Mouse (Mus musculus) right cerebral cortex, adult 2 months (tissue): ENCODE data around the gene Tmem56.

Experiments
- DNase-seq, 2 experiments: peaks; one replicate each; pipeline ENCODE4 v3.0.0; 2021 to 2022; ENCODE audit warnings: low spot score in 2 of 2

The Tmem56 gene

DNA sequence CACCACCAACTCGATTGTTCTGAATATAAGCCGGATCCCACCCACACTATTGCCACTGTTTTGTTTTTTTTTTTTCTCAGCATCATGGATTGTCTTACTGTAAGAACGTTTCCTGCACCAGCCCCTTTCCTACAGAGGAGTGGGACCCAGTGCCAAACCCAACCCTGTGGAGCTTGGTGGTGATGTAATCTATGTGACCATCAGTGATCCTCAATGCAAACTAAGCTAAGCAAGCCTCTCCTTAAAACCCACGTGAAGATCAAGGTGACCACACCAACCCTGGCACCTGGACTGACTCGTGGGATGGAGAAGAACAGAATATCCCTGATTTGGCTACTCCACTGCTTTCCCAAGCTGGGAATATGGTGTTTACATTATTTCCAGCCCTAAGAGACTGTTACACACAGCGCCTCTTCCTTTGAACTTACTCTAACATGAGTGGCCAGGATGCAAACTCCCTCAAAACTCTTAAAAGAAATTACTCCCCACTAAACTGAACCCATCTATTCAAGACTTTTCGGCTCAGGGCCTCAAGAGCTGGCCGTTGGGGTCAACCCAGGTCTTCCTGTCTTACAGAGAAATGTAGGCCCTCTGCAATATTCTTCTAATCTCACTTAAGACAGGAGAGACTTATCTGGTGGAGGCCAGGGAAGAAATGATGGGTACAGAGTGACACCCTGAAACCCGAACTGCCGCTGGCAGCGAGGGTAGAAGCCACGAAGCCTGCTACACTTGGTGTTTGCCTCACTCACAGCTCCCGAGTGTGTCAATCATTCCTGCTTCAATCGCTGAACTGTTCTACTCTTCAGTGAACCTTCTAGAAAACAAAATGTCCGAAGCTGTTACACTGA lies 113.6 kb downstream of the Tmem56 start:
- no peak for DNase-seq

DNA sequence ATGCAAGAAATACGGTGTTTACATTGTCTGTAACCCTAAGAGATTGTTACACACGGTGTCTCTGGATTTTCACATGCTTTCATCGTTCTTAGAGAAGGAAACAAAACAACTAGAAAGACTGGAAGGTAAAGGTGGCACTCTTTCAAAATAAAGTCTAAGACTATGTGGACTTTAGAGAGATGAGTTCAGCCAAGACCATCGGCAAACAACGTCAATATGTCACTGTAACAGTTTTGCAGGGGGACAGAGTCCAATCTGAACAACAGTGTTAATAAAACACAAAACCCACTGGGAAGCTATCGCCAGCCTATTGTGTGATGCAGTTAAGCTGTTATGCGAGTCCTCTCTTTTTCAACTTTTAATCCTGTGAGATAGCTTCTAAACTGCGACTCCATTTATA lies 114.3 kb downstream of the Tmem56 start:
- DNase-seq: no peak

DNA sequence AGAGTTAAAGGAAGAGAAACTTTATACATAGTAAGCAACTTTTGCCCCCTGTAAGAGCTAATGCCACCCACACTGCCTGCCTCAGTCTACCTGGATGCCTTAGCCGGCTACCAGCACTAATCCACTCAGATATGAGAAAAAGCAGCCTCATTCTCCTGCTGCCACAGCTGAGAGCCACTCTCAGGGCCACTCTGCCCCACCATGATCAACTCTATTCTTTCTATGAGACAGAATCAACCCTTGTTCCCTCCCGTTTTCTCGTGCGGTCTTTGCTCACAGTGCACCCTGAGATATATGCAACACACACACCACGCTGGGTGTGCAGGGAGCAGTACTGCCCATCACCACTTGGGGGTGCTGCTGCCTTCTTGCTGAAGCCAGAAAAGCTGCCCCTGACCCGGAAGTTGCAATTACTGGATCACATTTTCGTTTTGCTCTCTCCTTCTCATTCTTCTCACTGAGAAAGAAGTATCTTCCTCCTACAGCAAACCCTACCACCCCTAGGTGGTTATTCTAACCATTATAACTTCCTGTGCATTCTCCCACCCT lies 119.6 kb downstream of the Tmem56 start:
- DNase-seq: peak; percentile 47 to 56

DNA sequence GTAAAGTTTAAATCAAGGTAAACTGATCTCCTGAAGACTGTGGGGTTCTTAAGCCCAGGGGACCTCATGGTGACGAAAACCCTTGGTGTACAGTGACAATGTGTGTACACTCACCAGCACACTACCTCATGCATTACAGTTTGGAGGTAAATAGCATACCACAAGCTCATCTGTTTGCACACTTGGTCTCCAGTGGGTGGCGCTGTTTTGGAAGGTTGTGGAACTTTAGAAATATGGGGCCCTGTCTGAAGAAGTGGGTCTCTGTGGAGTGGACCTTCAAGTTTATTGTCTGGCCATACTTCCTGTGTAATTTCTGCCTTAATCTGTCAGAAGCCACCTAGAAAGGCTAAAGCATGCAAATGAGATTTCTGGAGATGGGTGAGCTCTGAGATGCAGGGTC lies 121.2 kb downstream of the Tmem56 start:
- DNase-seq: no peak

DNA sequence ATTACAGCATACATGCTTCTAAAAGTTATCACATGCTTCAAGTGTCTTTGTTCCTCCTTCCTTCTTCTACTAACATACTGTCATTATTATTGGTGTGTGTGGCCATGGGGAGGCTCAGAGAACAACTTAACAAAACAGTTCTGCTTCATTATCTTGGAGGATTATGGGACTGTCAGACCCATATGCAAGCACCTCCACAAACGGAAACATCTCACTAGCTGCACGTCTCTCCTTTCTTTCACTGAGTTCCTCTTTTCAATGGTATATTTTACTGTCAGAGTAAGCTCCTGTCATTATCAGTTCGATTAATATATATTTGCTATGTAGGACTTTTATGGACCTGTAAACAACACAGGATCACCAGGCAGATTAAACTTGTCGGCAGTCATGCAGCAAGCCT lies 122.5 kb downstream of the Tmem56 start:
- no peak for DNase-seq

DNA sequence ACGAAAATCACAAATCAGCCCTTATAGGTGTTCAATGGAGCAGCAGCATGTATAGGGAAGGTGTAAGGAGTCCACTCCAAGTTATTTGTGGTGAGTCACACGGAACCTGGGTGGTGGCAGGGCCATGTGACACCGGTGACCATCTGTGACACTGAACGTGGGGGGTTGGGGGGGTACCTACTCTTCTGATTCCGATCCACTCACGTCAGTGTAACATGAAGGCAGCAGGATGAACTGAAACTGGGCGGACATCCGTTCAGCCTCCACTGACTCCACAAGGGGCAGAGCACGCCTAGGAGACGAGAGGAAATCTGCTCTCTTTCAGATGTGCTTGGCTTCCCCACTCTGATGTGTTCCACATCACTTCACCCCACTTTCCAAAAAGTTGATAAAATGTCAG lies 123.3 kb downstream of the Tmem56 start:
- no peak for DNase-seq

DNA sequence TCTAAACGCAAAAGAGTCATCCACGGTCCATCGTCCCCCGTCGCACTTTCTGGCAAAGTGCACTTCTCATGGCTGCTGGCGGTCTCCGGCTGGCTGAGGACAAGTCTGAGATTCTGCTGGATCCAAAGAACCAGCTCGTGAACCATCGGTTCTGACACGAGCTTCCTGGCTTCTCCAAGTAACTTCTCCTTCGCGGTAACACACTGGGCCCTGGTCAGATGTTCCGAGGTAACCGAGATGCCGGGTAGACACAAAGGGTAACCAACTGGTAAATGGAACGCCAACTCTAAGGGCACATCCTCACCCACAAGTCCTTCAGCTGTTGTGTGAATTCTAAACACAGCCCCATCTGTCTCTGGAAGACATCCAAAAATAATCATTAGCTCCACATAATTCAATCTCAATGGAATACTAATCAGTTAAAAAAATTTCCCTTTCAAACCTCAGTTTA lies 124.0 kb downstream of the Tmem56 start:
- peak in 1 of 2 experiments; percentile 22 for DNase-seq

DNA sequence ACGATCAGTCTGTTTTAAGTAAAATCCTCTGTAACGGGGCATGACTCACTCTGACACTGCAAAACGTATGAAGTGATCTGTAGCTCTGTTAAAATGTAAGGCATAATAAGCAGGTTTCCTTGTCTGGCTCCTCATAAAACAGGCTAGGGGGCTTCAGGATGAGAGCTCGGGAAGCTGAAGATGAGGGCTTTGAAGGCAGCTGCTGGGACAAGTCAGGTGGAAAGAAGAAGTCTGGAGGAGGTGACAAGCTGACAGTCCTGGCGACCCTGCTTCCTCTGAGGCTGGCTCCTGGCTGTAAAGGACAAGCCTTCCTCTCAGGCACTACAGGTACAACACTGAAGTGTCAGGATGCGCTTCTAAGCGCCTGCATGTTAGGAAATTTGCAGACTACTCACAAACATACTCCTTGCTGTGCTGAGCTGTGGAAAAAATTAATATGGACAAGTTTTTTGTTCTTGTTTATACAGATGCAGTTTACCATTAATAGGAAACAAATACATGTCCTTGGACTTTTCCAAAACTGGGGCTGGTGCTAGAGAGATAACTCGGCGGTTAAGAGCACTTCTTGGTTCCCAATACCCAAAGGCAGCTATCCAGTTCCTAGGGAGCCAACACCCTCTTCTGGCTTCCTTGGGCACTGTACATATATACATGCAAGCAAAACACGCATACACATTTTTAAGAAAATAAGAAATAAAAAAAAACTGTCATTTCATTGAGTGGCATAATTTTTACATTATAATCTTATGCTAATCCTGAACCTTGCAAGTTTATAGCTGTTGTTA lies 125.2 kb downstream of the Tmem56 start:
- DNase-seq: no peak

DNA sequence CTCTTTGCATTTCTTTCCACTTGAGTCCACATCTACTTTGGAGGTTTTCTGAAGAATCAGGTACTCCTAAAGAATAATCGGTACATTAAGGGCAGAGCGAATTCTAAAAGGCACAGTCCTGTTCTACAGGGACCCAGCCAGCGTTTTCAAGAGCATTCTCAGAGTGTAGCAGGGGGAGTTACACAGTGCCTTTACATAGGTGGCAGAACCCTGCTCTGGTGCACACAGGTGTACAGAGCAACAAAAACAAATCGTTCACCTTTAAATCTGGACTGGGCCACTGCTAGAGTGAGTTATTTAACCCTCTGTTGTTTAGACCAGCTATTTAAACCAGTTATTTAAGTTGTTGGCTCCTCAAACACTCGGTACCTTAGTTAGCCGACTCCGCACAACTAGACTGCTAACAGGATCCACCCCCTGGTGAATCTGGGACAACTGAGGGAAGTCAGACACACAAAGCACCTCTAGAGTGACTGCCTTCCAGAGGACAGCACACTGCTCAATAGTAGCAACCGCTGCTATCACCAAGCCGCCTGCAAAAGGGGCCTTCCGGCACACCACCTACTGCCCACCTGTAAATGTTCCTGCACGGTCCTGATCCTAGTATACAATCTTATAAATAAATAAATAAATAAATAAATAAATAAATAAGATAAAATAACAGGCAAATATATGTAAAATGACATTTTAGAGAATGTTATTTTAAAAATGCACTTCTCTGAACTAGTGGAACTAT lies 126.3 kb downstream of the Tmem56 start:
- DNase-seq: no peak

DNA sequence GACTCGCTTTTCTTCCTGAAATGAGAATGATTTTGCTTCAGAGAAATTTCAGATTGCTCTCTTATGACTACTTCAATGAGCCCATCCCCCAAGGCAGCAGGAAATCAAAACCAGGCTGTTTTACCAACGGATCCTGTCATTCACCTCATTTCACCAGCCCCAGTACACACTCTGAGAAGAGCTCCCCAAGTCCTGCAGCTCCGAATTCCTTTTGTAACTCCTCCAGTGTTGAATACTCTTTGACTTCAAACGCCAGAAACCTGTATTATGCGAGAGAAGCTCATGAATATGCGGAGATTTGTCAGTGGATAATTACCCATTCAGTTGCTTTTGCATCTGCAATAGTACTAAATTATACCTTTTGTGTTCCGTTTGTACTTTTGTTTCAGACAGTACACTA lies 126.9 kb downstream of the Tmem56 start:
- no peak for DNase-seq
